Mouse (Mus musculus) layer of hippocampus, postnatal 25 days (tissue): ENCODE data around the gene Olfr1335. TPM values are rescaled to one million over a fixed set of nuclear protein-coding genes. Genes with fewer than 3 reads are reported as not detected.
"Not testable (repeated sequence)": the region's sequence is repeated elsewhere in the genome, so short reads cannot be mapped to it uniquely, and the experiment has no call there.

Experiments
- DNase-seq, 2 experiments: peaks; one replicate each; pipeline ENCODE4 v3.0.0; 2022; ENCODE audit warnings: mixed read lengths in 2 of 2, low spot score in 1 of 2; ENCODE audit errors: extremely low spot score in 1 of 2
- total RNA-seq, 2 experiments: library from RNA; stranded (reverse); gene quantifications; 2 replicates each; pipeline ENCODE4 v1.2.3; 2021

Gene Olfr1335
- not detected for total RNA-seq

GRCm38 (mm10) chr4:118809844-118810243 is at the start of gene Olfr1335:
Gene Olfr1335, minus strand, starts transcription at chr4:118809944.
- DNase-seq, result no peak

DNA sequence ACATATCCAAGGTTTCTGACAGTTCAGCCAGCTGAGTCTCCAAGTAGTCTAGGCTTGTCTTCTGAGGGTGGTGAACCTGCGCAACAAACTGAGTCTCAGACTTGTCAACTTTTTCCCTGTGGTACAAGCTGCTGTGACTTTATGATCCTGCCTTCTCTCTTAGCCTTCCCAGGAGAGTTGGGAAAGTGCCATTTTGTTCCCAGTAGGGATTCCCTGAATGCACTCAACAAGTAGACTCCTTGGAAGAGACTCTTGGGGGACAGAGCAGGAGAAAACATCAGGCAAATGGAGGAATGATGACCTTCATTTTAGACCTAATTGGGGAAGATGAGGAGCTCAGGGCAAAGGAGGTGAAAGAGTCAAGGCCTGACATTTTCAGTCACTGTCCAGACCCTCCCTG is 26.4 kb upstream of the Olfr1335 start, which contains the start of gene Olfr1333:
TSS of gene Olfr1333 (minus strand) at position 101 of the 400 bp plus-strand sequence.
- no peak for DNase-seq

DNA sequence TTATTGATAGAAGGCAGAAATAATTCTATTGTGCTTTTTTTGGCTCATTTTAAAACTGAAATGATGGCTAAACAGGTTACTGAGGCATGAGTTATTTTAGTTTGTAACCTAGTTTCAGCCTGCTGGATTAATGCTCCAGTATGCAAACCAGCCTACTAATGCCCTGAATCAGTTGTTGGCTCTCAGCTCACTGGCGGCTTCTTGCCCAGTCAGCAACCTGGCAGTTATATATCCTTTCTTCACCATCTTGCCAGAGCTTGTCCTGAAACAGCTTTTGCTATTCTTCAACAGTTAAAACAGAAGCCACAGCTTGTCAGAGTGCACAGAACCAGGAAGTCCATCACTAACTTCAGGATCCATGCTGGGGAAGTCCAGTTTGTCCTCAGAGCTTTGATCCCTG is 9.2 kb upstream of the Olfr1335 start:
- DNase-seq, result no peak

DNA sequence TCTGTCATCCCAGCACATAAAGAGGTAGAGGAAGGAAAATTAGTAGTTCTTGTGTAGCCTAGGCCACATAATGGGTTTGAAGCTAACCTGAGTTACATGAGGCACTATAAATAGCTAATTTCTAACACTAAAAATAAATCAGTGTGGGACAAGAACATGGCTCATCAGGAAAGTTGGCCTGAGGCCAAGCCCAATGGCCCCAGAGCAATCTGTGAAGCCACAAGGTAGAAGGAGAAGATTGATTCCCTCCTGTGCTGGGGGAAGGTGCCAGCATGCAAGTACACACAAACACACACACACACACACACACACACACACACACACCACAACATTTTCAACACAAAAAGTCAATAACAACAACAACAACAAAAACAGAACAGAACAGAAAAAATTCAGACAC is 16.9 kb downstream of the Olfr1335 start:
- DNase-seq, result not testable (repeated sequence)

DNA sequence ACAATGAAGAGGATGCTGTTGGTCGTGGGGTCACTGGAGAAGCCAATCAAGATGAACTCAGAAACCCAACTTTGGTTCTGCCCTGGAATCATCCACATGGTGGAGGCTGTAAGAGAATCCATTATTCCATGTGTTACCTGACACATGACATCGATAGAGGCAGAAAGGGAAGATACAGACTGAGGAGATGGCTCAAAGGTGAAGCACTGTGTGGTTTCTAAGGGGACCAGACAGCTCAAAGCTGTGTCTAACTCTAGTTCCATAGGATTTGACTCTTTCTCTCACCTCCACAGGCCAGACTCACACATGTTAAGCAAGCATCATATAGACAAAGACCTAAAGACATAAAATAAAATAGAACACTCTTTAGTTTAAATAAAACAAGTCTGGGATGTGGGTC is 27.3 kb downstream of the Olfr1335 start, which contains the start of gene Olfr1337:
TSS of gene Olfr1337 (minus strand) at position 101 of the 400 bp plus-strand sequence.
- DNase-seq, result no peak

Other genes with a start within 250 kb of the Olfr1335 start
- under 1 TPM; 0.47 to 0.71 TPM for gene Cfap57, start 189.2 kb downstream of the Olfr1335 start, total RNA-seq
- 10 to 100 TPM; 56.0 to 65.6 TPM for gene Ebna1bp2, start 189.1 kb downstream of the Olfr1335 start, total RNA-seq
- not detected for gene Olfr62, start 151.0 kb downstream of the Olfr1335 start, total RNA-seq
- not detected for gene Olfr1342, start 117.2 kb downstream of the Olfr1335 start, total RNA-seq
- not detected for gene Olfr1341, start 106.4 kb downstream of the Olfr1335 start, total RNA-seq
- not detected for gene Olfr1340, start 89.8 kb downstream of the Olfr1335 start, total RNA-seq
- not detected for gene Olfr1339, start 77.8 kb downstream of the Olfr1335 start, total RNA-seq
- not detected for gene Olfr1338, start 51.2 kb downstream of the Olfr1335 start, total RNA-seq
- not detected for gene Olfr1337, start 27.4 kb downstream of the Olfr1335 start, total RNA-seq
- not detected for gene Olfr1333, start 26.3 kb upstream of the Olfr1335 start, total RNA-seq
- not detected for gene Olfr1331, start 54.7 kb upstream of the Olfr1335 start, total RNA-seq
- gene Olfr1330, start 78.7 kb upstream of the Olfr1335 start, total RNA-seq, result not detected
- gene Olfr1329, start 107.5 kb upstream of the Olfr1335 start, total RNA-seq, result not detected
- not detected for gene Olfr1328, start 128.7 kb upstream of the Olfr1335 start, total RNA-seq
- gene Lao1, start 151.6 kb upstream of the Olfr1335 start, total RNA-seq, result 1 to 10 TPM in 1 of 2 experiments, under 1 TPM in 1; 0.96 to 1.1 TPM